Mouse (Mus musculus) T-helper 1 cell (primary cell): Measurements from ENCODE around the gene Gclm.
"Not testable (repeated sequence)": the region's sequence is repeated elsewhere in the genome, so short reads cannot be mapped to it uniquely, and the experiment has no call there.

ENCODE experiments used
- in situ Hi-C: fragments of 300-600 bp; cut with MboI, MseI; formaldehyde crosslinking; loops from one replicate; pipeline ENCODE4 v1.15.1; 2025; ENCODE audit warnings: high pct_unique_total_duplicates

Gclm gene

DNA sequence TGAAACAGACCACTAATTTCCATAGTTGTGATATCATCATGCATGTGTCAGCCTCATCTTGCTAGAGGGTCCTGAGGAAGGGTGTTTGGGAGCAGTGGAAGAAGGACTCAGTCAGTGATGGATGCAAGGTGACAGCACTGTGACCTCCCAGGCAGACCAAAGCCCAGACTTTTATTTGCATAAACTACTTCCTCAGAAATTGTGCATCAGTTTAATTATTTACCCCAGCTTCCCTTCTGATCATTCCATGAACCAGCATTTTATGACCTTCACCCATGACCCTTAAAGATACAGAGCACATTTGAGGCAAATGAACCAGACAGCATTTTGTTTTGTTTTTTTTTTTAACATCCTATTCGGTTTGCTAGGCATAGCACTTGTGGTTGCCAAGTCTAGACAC, 9.6 kb upstream of the Gclm start:
- in situ Hi-C loops: no loop called here

DNA sequence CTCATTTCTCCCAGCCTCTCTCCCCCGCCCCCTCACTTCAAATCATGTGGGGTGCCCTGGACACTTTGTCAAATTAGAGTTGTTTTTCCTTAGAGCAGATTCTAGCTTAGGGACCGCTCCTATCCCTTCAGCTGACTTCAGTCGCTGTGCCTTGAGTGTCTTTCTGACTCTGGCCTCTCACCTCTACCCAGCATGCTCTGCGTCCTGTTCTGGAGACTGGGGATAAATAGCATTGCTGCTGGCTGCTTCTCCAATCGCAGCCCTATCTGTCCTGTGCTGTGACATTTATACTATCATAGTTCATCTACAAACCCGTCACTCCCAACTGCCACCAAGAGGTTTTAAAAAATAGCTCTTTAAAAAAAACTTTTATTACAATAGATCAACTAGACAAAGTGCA, 2.5 kb upstream of the Gclm start:
- in situ Hi-C loops: no loop called here

DNA sequence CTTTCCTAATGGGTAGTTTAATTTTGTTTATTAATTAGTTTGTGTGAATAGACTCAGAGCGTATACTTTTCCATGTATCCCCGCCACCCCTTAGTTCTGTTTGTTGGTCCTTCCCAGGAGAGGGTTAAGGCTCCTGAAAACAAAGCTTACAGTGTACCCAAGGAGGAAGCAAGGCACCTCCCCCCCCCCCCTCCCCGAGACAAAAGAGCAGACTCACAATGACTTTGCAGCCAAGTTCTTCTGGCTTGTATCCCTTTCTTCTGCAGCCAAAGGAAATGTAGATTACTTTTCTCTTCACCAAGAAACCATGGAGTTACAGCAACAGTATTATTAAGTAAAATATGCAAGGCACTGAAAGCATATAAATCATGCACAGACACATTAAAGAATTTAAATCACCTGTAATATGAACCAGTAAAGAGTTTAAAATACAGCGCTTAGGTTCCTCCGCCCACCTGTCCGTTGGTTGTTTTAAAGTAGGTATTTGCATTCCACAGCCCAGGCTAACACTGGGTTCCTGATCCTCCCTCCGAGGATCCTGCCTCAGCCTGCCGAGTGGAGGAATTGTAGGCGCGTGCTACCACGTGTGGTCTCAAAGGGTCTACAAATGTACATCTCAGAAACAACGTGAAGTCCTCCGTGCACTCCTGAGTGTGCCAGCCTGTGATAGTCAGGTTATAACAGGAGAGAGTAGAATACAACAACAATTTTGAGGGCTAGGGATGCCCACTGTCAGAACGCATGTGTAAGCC, 1.8 kb upstream of the Gclm start:
- in situ Hi-C loops: no loop called here

DNA sequence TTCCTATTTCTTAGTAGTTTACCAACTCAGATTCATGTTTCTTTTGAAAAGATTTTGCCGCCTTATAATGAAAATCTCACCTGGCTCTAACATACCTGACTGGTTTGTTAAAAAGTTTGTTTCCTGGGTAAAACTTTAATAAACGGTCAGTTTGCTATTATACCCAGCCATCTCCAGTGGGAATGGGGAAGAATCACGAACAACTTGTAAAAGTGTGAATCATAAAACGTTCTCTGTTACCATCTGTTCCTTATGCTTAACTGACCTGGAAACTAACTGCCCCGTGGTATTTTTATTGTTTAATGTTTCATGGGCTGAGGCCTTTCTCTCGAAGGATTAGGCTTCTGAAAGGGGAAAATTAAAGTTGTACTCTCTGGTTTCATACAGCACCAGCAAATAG, 598 bp upstream of the Gclm start:
- in situ Hi-C loops: no loop called here

DNA sequence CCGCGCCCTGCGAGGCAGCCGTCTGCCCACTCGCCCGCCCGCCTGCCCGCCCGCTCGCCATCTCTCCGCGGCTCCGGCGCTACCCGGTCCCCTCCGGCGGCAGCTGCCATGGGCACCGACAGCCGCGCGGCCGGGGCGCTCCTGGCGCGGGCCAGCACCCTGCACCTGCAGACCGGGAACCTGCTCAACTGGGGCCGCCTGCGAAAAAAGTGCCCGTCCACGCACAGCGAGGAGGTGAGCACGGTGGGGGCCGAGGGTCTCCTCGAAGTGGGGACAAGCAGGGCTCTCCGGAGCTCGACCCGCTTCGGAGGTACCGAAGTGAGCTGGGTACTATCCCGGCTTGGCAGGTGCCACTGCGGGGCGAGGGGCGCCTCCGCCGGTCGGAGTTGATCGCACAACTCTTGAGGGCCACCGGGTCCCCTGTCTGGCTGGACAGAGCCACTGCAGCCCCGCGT, 548 bp downstream of the Gclm start:
- in situ Hi-C loops: no loop called here

DNA sequence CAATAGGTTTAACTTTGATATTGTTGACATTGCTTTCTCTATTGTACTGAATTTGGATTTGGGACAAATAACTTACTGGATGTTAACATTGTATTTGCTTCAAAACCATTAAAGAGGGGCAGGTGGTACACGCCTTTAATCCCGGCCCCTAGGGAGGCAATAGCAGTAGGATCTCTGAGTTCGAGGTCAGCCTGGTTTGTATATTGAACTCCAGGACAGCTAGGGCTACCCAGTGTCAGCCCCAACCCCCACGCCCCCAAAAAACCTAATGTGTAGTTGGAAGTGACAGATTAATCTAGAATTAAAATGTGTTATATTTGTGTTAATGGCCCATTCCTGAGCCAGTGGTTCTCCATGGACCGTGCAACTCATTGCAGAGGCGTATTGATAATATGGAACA, 1.0 kb downstream of the Gclm start:
- in situ Hi-C loops: no loop called here

DNA sequence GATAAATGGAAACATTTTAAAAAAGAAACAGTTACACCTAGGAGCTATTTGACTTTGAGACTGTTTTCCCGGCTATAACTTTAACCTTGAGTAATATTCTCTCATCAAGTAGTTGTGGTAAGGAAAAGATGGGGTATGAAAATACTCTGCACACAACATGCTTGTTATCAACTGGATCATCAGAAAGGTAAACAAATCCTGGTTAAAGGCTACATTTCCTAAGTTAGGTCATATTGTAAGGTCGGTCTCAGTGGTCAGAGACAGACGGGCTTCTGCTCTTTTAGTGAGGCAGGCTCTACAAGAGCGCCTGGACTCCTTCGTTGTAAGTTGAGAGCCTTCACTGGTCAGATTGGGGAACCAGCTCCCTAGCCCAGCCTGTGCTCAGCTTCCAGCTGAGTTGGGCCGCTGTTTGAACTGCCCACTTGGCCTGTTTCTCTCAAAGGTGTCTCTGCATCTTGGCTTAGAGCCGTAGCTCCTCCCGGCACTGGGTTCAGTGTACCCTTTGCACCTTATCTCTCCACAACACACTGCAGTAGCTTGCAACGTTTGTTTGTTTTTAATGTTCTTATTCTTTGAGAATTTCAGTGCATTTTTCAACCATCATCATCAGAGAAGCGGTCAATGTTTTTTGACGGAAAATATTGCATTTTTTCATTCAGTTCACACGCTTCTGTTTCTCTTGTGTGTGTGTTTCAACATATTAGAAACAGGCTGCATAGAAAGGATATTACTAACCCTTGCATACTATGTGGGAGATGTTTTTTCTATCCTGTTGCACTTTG, 1.8 kb downstream of the Gclm start:
- in situ Hi-C loops: no loop called here

DNA sequence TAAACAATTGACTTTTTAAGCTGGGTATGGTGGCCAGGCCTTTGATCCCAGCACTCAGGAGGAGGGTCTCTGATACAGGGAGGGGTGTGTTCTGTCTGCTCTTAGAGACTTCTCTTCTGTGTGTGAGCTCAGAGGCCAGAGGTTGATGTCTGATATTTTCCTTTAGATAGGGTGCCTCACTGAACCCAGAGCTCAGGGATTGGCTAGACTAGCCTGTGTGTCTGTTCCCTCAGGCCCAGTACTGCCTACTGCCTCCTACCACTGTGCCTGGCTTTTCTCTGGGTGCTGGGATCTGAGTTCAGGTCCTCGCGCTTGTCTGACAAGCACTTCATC, 2.4 kb downstream of the Gclm start:
- in situ Hi-C loops: no loop called here

DNA sequence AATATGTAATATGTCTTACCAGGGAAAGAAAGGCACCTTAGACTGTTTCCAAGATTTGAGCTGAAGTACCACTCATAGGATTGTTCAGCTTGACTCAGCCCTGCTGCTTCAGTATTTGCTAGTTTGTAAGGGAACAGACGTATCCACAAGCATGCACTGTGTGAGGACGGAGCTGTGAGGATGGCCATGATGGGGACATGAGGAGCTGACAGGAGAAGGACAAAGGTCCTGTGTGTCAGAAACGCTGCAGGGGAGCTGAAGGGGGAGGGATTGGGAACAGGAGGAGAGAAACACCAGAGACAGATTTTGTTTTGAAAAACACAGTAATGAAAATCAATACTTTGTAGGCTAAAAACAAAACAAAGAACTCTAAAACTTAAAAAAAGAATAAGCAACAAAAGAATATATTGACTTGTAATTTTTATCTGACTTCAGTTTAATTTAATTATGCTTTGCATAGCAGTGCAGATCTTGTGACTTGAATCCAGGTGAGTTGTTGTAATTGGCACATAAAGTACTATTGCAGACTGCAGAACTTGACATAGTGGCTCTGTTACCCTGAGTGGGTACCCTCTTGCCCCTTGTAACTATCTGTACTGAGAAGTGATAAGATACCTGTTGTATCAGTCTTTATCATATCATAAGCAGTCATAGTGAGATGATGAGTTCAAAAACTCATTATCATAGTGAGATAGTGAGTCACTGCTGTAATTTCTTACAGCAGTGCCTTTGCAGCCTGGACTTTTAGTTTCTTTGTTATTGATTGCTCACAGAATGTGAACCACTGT, 7.3 kb downstream of the Gclm start:
- in situ Hi-C loops: no loop called here

DNA sequence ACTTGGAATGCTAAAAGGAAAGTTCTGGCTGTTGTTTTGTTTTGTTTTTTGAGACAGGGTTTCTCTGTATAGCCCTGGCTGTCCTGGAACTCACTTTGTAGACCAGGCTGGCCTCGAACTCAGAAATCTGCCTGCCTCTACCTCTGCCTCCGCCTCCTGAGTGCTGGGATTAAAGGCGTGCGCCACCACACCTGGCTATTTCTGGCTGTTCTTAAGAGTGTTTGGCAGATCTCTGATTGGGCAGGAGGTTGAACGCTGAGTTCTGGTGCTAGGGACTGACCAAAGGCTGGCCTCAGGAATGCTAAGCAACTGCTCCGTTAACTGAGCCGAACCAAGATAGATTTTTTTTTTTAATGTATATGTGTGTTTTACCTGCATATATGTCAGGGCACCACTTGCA, 8.7 kb downstream of the Gclm start:
- in situ Hi-C loops: not testable (repeated sequence)

DNA sequence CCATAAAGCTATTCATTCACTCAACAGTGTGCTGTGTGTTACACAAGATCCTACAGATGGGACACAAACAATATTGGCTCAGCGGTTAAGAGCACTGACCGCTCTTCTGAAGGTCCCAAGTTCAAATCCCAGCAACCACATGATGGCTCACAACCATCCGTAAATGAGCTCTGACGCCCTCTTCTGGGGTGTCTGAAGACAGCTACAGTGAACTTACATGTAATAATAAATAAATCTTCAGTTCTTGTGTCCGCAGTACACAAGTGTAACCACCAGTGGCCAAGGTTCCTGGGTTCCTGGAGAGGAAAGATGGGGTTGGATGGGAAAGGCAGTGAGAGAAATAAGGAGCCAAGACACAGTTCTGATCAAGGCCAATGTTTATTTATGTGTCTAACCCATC, 24.6 kb downstream of the Gclm start:
- in situ Hi-C loops: no loop called here

DNA sequence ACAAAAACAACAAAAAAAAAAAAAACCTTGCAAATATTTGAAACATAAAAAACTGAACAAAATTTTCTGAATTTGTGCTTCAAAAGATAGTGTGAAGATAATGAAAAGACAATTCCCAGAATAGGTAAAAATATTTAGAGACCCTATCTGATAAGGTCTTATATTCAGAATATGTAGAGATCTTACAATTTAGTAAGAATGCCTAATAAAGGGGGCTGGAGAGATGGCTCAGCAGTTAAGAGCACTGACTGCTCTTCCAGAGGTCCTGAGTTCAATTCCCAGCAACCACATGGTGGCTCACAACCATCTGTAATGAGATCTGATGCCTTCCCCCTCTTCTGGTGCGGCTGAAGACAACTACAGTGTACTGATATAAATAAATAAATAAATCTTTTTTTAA, 27.2 kb downstream of the Gclm start:
- in situ Hi-C loops: not testable (repeated sequence)

DNA sequence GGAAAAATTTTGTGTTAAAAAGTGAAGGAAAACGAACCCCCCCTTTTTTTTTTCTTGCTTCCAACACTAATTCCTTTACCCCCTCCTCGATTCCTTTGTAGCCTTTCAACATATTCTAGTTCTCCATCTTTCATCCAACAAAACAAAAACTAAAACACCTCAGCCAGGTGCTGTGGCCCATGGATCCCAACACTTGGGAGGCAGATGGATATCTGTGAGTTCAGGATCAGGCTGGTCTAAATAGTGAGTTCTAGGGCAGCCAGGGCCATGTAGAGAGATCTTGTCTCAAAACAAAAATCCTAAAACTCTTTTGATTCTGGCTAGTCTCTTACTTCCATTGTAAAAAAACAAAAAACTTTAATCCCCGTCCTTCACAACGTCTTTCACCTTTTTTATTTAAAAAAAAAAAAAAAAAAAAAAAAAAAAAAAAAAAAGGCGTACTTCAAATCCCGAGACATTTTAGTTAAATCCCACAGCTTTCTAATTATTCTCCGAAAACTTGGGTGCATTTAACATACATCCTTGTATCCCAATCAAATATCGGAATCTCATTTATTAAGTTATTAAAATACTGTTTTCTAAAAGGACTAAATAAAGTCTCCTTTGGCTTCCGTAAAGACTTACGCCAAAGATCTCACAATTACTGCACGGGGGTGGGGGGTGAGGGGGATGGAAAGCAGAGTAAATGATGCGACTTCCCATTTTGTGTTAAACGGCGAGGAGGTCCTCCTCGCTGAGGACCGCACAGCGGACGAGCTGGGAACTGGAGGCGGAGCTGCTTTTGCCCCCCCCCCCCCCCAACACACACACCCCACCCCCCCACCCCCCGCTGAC, 28.3 kb downstream of the Gclm start:
- in situ Hi-C loops: no loop called here

DNA sequence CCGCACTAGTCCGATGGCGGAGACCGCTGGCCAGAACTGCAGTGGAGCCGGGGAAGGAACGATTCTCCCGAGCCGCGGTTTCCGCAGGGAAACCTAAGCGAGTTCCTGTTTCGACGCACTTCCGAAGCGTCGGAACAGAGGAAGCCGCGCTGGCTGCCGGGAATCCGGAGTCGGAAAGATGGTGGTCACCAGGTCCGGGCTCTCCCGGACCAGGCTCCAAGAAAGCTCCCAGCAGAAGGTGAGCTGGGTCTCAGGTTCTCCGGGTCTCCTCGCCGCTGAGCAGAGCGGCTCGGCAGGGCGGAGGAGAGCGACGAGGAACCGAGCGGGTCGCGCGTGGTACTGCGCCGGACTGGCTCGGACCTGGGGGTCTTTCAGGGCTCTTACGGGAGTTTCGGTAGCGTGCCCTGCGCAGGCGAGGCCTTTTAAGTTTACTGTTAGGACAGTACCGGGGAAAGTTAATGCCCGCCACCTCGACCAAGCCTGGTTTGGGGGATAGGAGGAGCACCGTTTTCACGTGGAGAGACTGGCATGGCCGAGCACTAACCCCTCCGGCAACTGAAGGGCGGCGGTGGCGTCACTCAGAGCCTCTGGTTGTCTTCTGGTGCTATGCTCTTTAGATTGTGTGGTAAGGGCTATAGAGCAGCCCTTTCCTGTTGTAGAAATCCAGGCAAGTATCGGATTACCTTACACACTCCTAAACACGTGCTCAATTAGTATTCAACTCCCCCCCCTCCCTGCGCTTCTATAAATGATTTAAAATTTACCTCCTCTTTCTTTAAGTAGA, 29.1 kb downstream of the Gclm start, which contains the start of gene Dnttip2:
Dnttip2 (plus strand) TSS at position 148 of the 784 bp plus-strand sequence.
- in situ Hi-C loops: no loop called here

DNA sequence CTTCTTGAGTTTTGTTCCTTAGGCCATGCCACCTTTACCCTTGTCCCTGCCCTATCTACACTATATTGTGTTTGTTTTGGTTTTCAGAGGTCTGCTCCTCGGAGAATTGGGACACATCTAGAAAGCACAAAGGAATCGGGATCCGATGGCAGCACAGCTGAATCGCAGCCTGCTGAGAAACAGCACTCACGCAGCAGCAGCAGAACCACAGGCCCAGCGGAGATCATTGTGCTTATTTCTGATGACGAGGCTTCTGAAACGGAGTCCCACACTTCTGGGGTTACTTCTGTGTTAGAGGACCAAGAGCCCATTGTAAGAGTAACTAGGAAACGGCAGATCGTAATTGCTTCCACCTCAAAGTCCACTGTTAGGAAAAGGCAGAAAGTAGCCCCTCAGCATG, 29.8 kb downstream of the Gclm start:
- in situ Hi-C loops: no loop called here

DNA sequence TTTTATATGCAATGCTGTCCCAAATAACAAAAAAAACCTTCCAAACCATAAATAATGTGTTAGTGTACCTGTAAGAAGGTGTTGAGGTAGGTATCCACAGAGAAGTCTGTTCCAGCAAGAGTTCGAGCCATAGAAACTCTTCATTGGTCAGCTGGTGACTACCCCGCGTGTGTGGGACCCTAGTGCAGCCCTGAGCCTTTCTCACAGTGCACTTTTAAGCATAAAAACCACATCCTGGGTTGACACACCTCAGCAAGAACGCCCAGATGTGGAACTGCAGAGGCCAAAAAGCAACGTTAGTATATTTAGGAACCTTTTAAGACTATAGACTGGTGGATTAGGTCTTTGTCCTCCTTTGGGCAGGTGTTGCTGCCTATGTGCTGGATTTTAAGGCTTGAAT, 41.8 kb downstream of the Gclm start:
- in situ Hi-C loops: no loop called here

DNA sequence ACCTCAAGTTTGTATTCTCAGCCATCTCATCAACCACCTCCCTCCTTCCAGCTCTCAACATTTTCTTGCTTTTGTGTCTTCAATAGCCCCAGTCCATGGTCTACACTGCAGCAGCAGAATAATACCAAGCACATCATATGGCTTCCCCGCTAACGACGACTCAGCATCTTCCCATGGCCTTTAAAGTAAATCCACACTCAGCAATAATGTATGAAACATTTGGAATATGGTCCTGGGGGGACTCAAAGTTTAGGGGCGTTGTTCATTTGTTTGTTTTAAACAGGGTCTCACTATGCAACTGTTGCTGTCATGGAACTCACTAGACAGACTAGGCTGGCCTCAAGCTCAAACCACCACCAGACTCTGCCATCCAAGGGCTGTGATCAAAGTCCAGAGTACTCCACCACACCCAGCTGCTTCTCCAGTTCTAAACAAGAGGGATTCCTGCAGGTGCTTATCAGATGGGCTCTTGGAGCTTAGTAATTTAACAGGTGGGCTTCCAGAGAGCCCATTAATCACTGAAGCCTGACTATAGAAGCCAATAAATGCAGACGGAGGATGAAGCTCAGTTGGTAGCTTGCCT, 43.3 kb downstream of the Gclm start:
- in situ Hi-C loops: no loop called here

DNA sequence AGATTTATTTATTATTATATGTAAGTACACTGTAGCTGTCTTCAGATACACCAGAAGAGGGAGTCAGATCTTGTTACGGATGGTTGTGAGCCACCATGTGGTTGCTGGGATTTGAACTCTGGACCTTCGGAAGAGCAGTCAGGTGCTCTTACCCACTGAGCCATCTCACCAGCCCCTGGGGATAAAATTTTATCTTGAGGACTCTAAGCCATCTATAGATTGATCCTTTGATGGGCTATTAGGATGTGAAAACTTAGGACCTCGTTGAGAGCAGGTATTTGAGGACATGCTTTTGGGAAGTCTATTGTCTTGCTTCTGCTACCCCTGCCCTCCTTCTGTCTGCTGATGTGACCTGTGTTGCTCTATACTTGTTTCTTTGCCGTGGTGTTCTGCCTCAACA, 44.0 kb downstream of the Gclm start:
- in situ Hi-C loops: not testable (repeated sequence)

DNA sequence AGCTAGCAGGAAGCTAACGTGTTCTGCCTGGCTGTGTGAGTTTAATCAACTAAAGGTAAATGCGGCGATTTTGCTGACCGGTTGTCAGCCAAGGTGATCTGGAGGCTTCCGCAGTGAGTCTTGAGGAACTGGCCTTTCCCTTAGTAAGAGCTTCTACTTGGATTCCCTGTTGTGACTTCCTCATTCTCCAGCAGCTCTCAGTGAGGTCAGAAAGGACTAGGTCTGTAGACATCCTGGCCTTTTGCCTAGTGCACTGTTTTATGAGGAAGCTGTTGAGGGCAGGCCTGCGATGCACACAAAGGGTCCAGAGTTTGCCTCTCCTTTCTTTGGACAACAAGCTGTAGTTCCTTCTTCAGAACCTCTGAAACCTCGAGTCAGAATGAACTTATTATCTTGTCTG, 45.3 kb downstream of the Gclm start:
- in situ Hi-C loops: no loop called here

DNA sequence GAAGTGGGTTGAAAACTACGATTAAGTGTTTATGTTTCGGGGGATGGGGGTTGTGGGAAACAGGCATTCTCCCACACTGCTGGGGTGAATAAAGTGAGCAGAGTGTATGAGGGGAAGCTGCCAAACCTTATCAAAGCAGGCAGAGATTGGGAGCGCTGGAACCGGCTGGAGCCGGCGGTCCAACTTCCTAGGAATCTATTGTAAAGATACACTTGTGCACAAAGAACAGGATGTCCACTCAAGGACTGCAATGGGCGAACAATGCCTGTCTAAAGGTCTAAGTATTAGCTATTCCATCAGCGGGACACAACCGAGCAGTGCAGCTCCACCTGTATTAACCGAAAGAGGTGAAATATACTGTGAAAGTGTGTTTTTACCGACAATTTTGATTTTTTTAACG, 46.5 kb downstream of the Gclm start:
- in situ Hi-C loops: no loop called here
